Mouse (Mus musculus) kidney, embryonic 14.5 days (tissue): ENCODE results near the gene Camta1. TPM values are rescaled to one million over a fixed set of nuclear protein-coding genes. Genes with fewer than 3 reads are reported as not detected.

Experiments
- ATAC-seq: fragments of 200-750 bp; cut with Nextera tagmentation; 2 replicates; pipeline ENCODE4 v1.8.0; 2017; ENCODE audit warnings: moderate number of reproducible peaks, mild to moderate bottlenecking, moderate TSS enrichment, moderate library complexity; ENCODE audit not compliant: low FRiP score, low TSS enrichment
- H3K27ac ChIP-seq: fragments of 300-500 bp; sonication (generic); 2 replicates; pipeline ENCODE4 v1.5.1; 2014; ENCODE audit warnings: low read depth, mild to moderate bottlenecking, low read length, moderate library complexity, mixed read lengths
- H3K27me3 ChIP-seq: fragments of 300-500 bp; sonication (generic); 2 replicates; pipeline ENCODE4 v1.6.1; 2014; ENCODE audit warnings: mild to moderate bottlenecking, low read length; ENCODE audit not compliant: control insufficient read depth, insufficient read depth
- H3K36me3 ChIP-seq: fragments of 300-500 bp; sonication (generic); 2 replicates; pipeline ENCODE4 v1.6.1; 2014; ENCODE audit warnings: low read length, mixed read lengths; ENCODE audit not compliant: control insufficient read depth, insufficient read depth
- H3K4me1 ChIP-seq: fragments of 300-500 bp; sonication (generic); 2 replicates; pipeline ENCODE4 v1.6.1; 2014; ENCODE audit warnings: low read length, mixed read lengths; ENCODE audit not compliant: control insufficient read depth, insufficient read depth
- H3K4me2 ChIP-seq: fragments of 300-500 bp; sonication (generic); replicated peaks from 2 replicates; pipeline ENCODE4 v1.6.1; 2014; ENCODE audit warnings: low read depth, mild to moderate bottlenecking, low read length
- H3K4me3 ChIP-seq: fragments of 300-500 bp; sonication (generic); 2 replicates; pipeline ENCODE4 v1.5.1; 2014; ENCODE audit warnings: mild to moderate bottlenecking, low read length
- H3K9ac ChIP-seq: fragments of 300-500 bp; sonication (generic); 2 replicates; pipeline ENCODE4 v1.6.1; 2014; ENCODE audit warnings: low read depth, mild to moderate bottlenecking, low read length, moderate library complexity
- H3K9me3 ChIP-seq: fragments of 300-500 bp; sonication (generic); 2 replicates; pipeline ENCODE4 v1.6.1; 2016; ENCODE audit warnings: low read length; ENCODE audit not compliant: control insufficient read depth
- WGBS: fragments of 180-500 bp; shearing (Covaris S2); extraction: QIAGEN DNeasy Blood & Tissue Kit; methylation state at CpG from one replicate; pipeline ENCODE4 v1.1.7; 2014; 5-methylcytosine and 5-hydroxymethylcytosine counted together
- polyA plus RNA-seq: library from polyadenylated mRNA; unstranded; fragments of >200 nt; fragmentation: Nextera tagmentation; extraction: Ambion mirVana; gene quantifications from 2 replicates; pipeline ENCODE4 v1.2.1, GENCODE M21; 2014

Camta1 gene
- polyA plus RNA-seq, 1 experiment from 2014 or later, result 107 TPM

GRCm38 (mm10) chr4:151610266-151610665, 251.4 kb downstream of the Camta1 start:
- Histone ChIP-seq H3K4me1 (no peaks in the 10 kb centered on the region), H3K9me3 (peaks cover 7% of the 10 kb centered on the region), H3K4me3 (no peak overlapping the region), H3K4me2 (no peak overlapping the region), H3K27me3 (no peaks in the 10 kb centered on the region), H3K9ac (no peak overlapping the region), H3K27ac (no peak overlapping the region), H3K36me3 (no peaks in the 10 kb centered on the region)
- ATAC-seq, result 0 out of 2 replicates have a peak, but pooled peaks have one; percentile 46
- WGBS, result 10% methylated on average over 8 of the region's 8 CpGs

- Histone ChIP-seq H3K4me1 (no peaks in the 10 kb centered on the region), H3K9ac (no peak overlapping the region), H3K27ac (no peak overlapping the region), H3K9me3 (no peaks in the 10 kb centered on the region), H3K4me3 (no peak overlapping the region), H3K27me3 (peaks cover 2% of the 10 kb centered on the region; the same call in 1 of the 2 replicates), H3K4me2 (no peak overlapping the region), H3K36me3 (no peaks in the 10 kb centered on the region)
- 34% methylated on average over 6 of the region's 6 CpGs for WGBS
- ATAC-seq, result peak; percentile 88
These were observed 256.8 kb downstream of the Camta1 start for GRCm38 (mm10) chr4:151604907-151605306.

DNA sequence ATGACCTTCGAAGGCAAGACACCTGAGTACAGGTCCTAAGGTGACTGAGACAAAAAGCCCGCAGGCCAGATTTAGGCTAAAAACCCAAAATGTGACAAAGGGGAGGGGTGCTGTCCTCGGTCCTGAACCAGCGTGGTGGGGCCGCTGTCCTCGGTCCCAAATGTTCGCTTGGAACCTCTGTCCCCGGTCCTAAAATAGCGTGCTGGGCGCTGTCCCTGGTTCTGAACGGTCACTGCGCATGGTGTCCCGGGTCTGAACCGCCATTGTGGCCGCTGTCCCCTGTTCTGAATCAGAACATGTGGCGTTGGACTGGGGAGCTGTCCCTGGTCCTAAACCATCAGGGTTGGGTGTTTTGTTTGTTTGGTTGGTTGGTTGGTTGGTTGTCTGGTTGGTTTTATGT, 257.2 kb downstream of the Camta1 start:
- 5% methylated on average over 16 of the region's 16 CpGs for WGBS
- Histone ChIP-seq H3K36me3 (no peaks in the 10 kb centered on the region), H3K4me1 (no peaks in the 10 kb centered on the region), H3K27me3 (peaks cover 2% of the 10 kb centered on the region; the same call in 1 of the 2 replicates), H3K9ac (no peak overlapping the region), H3K4me3 (no peak overlapping the region), H3K9me3 (no peaks in the 10 kb centered on the region), H3K4me2 (no peak overlapping the region), H3K27ac (no peak overlapping the region)
- ATAC-seq, result peak; percentile 95

DNA sequence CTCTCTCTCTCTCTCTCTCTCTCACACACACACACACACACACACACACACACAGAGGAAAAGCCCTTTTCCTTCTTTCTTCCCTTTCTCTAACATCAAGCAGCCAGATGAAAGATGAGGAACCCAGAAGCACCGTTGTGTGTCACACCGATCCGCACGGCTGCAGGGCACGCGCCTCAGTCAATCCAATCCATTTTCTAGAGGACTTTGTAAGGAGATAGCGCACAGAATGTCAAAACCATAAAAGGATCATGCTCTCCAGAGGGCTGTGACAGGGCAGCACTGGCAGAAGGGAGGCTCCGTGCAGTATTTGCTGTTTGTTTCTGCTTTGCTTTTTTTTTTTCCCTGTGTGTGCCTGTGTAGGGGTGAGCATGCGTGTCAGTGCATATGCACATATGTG, 258.1 kb downstream of the Camta1 start:
- WGBS, result 80% methylated on average over 9 of the region's 9 CpGs
- no peak for ATAC-seq
- H3K4me1 ChIP-seq, result no peaks in the 10 kb centered on the region

GRCm38 (mm10) chr4:151595116-151595515, 266.6 kb downstream of the Camta1 start:
- Histone ChIP-seq H3K36me3 (no peaks in the 10 kb centered on the region), H3K9me3 (no peaks in the 10 kb centered on the region), H3K9ac (no peak overlapping the region), H3K27me3 (peaks cover 1% of the 10 kb centered on the region; the same call in 1 of the 2 replicates), H3K27ac (no peak overlapping the region), H3K4me2 (no peak overlapping the region), H3K4me1 (no peaks in the 10 kb centered on the region), H3K4me3 (no peak overlapping the region)
- 36% methylated on average over 8 of the region's 8 CpGs for WGBS
- ATAC-seq, result no peak

More for the DNA sequence above, 258.1 kb downstream of the Camta1 start:
- Histone ChIP-seq H3K27me3 (peaks cover 2% of the 10 kb centered on the region; the same call in 1 of the 2 replicates), H3K9me3 (no peaks in the 10 kb centered on the region), H3K4me2 (no peak overlapping the region), H3K27ac (no peak overlapping the region), H3K9ac (no peak overlapping the region), H3K4me3 (no peak overlapping the region), H3K36me3 (no peaks in the 10 kb centered on the region)

DNA sequence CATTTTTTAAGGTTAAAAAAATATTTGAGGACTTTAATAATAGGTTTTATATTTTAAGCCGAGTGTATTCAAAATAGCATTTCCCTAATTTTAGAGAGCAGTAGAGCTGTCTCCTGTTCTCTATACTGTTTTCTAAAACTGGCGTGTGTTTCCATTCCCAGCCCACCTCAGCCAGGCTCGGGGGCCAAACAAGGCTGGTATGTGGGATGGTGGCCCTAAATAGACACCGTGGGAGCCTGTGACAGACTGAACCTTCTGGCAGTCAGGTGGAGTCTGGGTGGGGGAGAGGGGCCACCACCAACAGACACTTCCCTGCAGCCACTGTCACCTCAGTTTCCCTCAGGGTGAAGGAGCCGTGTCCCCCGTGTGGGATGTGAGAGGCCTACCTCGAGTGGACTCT, 268.6 kb downstream of the Camta1 start:
- Histone ChIP-seq H3K27me3 (no peaks in the 10 kb centered on the region), H3K4me3 (no peak overlapping the region), H3K9ac (no peak overlapping the region), H3K4me1 (no peaks in the 10 kb centered on the region), H3K9me3 (no peaks in the 10 kb centered on the region), H3K27ac (no peak overlapping the region), H3K36me3 (no peaks in the 10 kb centered on the region), H3K4me2 (no peak overlapping the region)
- WGBS, result 75% methylated on average over 7 of the region's 7 CpGs
- no peak for ATAC-seq

DNA sequence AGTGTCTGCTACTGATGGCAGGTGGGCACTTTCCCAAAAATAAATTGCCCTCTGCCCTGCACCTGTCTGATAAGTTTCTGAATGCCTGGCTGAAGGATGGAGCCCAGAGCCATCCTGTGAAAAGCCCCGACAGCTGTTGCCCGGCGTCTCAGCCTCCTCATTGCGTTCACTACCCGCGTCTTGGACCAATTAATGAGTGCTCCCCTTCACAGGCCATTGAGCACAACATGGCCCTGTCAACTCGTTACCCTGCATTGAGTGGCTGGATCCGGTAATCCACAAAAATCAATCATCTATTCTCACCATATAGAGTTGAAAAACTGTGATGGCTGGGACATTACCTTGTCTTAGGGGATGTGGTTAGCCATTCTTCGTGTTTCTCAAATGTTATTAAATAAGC, 275.6 kb downstream of the Camta1 start:
- H3K27me3 ChIP-seq, result no peaks in the 10 kb centered on the region
- H3K9me3 ChIP-seq, result no peaks in the 10 kb centered on the region
- WGBS, result 26% methylated on average over 9 of the region's 9 CpGs
- H3K36me3 ChIP-seq, result no peaks in the 10 kb centered on the region
- H3K27ac ChIP-seq, result no peak overlapping the region
- H3K9ac ChIP-seq, result no peak overlapping the region
- H3K4me2 ChIP-seq, result no peak overlapping the region
- ATAC-seq, result no peak
- H3K4me1 ChIP-seq, result no peaks in the 10 kb centered on the region
- no peak overlapping the region for H3K4me3 ChIP-seq

DNA sequence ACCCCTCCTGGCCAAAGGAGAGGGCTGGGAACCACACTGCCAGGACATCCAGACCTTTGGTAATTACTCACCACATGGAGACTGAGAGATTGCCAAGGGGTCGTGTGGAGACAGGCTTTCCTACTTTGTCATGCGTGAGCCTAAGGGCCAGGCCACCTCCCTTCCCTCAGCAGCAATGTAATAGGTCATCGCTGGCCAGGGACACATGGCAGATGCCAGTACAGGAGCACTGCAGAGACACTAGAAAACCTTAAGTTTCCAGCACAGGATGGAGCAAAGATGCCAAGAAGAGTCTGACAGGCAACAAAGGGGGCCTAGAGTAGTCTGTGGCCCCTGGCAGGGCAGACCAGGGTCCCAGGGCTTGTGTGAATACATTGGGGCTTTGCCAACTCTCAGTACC, 283.7 kb downstream of the Camta1 start:
- no peak for ATAC-seq
- Histone ChIP-seq H3K4me1 (peaks cover 6% of the 10 kb centered on the region; the same call in 1 of the 2 replicates), H3K9me3 (no peaks in the 10 kb centered on the region), H3K4me2 (no peak overlapping the region), H3K9ac (no peak overlapping the region), H3K36me3 (no peaks in the 10 kb centered on the region), H3K4me3 (no peak overlapping the region), H3K27me3 (no peaks in the 10 kb centered on the region), H3K27ac (no peak overlapping the region)
- whole genome bisulfite sequencing, result 65% methylated on average over 3 of the region's 3 CpGs

DNA sequence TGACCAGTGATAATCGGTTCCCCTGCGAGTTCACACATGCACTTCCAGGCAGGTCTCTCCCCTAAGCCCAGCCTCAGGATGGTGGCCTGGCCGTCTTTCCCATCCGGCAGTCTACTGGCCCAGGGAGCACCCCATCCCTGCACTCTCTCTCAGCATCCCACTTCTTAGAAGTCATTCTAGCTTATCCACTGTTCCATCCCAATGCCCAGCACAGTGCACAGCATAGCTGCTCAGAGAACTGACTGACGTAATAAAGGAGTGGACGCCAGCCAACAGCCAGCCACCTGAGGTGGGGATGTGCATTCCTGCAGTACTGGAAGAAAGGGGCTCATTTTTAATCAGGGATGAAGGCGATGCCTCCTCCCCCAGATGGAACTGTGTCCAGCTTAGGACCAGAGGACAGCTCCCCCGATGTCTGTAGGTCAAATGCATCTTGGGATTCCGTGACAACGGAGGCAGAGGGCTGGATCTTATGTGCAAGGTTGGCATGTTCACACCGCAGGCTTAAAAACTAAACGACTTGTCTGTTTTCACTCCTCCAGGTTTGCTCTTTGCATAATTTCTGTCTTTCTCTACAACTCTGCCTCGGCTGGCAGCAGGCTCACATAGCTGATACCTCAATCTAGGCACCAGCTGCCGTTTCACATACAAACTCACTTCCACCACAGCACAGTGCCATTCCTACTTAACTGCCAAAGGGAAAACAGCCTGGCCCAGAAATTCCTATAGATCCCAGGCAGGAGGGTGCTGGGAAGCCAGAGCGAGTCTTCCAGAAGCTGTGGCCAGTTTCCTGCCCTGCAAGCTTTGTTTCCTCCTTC, 285.2 kb downstream of the Camta1 start:
- H3K27ac ChIP-seq, result no peak overlapping the region
- no peak overlapping the region for H3K4me2 ChIP-seq
- no peaks in the 10 kb centered on the region for H3K27me3 ChIP-seq
- peak; percentile 57; the same call in 1 of the 2 replicates for ATAC-seq
- no peaks in the 10 kb centered on the region for H3K36me3 ChIP-seq
- H3K9me3 ChIP-seq, result no peaks in the 10 kb centered on the region
- peaks cover 6% of the 10 kb centered on the region; the same call in 1 of the 2 replicates for H3K4me1 ChIP-seq
- no peak overlapping the region for H3K4me3 ChIP-seq
- 44% methylated on average over 15 of the region's 15 CpGs for WGBS
- no peak overlapping the region for H3K9ac ChIP-seq
